Mouse (Mus musculus): ENCODE results near the gene Itsn1. TPM values are rescaled to one million over a fixed set of nuclear protein-coding genes. Genes with fewer than 3 reads are reported as not detected.

The Itsn1 gene
- total RNA-seq, 2 experiments from 2014 or later = 33.6 to 49.3 TPM

DNA sequence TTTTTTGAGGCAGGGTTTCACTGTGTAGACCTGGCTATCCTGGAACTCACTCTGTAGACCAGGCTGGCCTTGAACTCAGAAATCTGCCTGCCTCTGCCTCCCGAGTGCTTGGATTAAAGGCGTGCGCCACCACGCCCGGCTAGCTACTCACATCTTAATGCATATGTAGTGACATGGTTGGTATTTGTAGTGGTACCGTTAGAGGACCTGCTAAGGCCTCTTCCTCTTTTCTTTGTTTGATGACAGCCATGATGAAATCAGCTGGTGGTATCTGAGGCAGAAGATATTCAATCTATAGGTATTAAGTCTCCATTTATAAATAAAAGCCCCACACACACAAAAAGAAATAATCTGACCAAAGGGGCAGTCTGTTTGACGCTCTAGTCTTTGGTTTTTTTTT, 82.3 kb downstream of the Itsn1 start:
- DNase-seq = no peak

DNA sequence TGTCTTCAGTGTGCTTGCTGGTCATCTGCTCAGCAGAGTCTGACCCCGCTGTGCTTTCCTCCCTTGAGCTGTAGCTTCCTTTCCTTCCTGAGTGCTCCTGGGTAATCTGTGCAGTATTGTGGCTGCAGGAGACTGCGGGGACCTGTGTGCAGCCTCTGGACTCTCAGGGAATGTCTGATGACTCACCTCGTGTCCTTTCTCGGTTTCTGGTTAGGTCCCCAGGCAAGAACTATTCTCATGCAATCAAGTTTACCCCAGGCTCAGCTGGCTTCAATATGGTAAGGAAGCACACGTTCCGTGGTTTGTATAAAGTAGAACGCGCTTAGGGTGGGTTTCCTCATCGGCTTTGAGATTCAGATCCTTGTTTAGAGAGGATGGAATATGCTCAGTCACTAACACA, 82.8 kb downstream of the Itsn1 start:
- DNase-seq = no peak

DNA sequence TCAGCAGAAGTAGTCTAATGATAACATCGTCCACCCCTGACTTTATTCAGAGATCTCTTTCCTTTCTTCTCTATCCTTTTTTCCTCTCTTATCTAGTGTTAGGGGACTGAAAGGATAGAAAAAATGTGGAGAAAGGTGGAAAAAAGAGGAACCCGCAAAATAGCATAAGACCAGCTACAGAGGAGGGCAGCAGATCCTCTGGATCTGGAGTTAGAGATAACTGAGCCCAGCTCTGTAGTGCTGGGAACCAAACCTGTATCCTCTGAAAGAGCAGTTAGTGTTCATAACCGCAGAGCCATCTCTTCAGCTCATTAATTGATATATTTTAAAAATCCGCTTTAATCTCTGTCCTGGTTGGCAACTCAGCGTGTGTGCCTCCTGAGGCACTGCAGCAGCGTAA, 84.5 kb downstream of the Itsn1 start:
- no peak for DNase-seq

DNA sequence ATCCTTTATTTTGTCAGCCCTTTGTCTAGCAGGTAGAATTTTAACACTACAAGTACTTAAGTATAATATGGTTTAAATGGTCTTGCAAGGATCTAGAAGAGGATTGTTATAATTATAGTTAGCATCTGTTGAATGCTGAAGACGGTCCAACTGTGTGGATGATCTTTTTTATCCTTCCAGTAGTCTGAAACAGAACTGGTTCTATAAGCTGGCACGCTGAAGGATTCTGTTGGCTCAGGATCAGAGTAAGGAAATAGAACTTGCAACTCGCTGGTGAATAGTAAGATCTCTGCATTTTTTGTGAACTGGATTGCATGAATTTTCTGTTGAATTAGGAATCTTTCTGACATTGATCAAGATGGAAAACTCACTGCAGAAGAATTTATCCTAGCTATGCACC, 86.0 kb downstream of the Itsn1 start:
- DNase-seq = no peak

DNA sequence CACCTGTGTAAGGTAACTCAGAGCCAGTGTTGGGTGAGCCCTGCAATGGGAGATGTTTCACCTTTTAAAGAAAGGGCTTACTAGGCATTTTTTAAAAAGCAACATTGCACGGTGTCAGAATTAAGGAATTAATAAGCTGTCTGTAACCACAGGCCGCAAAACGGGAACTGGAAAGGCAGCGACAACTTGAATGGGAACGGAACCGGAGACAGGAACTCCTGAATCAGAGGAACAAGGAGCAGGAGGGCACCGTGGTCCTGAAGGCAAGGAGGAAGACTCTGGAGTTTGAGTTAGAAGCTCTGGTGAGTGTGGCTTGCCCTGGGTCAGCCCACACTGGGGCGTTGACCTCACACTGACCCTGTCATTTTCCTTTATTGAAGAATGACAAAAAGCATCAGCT, 91.2 kb downstream of the Itsn1 start:
- DNase-seq = no peak

DNA sequence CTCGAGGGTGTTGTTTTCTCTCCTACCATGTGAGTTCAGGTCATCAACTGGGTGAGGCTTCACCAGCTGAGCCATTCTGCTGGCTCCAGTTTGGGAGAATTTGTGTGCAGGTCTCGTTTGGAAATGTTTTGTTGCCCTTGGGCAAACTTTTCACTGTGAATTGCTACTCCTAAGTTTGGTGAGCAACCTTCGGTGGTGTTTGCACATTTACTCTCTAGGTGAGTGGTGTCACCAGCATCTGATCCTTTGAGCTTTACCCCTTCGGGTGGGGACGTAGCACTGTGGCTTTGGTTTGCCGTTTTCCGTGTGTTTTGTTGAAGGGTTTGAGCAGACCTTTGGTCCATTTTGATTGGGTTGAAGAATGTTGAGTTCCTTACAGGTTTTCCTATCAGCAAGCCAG, 93.2 kb downstream of the Itsn1 start:
- no peak for DNase-seq

DNA sequence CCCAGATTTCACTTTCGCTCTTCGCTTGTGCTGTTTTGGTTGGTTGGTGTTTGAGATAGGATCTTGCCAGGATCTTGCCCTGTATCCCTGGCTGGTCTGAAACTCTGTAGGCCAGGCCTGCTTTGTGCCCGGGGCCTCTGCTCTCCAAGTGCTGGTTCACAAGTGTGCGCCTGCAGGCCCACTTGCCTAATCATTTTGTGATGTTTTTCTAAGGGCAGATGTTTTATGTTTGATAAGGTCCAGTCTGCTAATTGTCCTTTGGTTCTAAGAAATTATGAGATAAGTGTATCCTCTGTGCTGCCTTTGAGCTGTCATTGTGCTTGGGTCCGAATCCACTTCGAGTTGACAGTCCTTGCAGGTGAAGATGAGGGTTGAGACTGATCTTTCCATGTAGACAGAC, 93.7 kb downstream of the Itsn1 start:
- DNase-seq = no peak

DNA sequence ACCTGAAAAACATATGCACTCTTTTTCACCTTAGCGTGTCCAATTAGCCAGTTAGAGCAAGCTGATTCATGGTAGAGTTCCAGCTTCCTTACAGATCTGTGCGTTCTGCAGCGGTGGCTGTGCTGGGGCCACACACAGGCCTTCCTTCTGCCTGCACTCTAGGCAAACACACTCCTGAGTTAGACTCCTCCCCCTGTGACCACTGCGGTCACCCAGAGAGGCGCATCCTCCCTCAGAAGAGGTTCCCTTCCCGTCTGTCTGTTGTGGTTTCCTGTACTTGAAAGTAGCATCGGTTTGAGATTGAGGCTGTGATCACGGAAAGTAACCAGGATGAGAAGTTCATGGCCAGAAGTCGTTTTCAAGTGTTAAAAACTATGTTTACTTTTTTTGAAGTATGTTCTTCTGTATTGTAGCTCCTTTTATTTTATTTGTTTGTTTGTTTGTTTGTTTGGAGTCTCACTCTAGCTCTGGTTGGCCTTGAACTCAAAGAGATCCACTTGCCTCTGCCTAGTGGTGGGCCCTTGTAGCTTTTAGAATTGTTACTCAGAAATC, 96.8 kb downstream of the Itsn1 start:
- no peak for DNase-seq

DNA sequence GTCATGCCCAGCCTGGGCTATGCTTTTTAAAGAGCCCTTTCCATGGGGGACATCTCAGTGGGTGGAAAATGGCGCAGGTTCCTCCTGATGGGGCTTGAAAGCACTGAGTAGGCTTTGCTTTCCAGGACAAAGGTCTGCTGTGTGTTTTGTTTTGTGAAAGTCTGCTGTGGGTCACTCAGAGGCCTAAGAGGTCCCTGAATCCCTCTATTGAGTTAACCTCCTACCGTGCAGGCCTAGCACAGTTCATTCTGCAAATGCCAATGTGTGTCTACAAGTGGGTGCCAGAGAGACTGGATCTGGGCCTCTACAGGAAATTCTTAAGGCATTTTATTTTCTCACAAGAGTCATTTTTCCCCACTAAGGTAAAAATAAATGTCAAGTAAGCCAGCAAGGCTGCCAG, 97.8 kb downstream of the Itsn1 start:
- DNase-seq = no peak

DNA sequence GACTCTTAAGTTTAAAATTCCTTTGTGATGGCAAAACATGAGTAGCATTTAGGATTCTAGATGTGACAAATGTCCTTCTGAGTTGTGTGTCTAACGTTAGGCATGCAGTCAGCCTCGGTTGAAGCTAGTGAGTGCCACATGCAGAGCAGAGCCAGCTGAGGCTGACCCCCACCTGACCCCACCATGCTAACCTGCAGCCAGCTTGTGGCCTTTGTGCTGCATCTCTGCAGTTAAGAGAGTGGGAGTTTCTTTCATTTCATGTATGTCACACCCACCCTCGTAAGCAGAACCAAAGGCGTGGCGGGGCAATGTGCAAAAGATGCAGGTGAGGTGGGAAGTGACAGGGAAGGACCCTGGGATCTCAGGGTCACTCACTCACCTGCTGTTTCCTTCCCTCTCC, 98.4 kb downstream of the Itsn1 start:
- no peak for DNase-seq

DNA sequence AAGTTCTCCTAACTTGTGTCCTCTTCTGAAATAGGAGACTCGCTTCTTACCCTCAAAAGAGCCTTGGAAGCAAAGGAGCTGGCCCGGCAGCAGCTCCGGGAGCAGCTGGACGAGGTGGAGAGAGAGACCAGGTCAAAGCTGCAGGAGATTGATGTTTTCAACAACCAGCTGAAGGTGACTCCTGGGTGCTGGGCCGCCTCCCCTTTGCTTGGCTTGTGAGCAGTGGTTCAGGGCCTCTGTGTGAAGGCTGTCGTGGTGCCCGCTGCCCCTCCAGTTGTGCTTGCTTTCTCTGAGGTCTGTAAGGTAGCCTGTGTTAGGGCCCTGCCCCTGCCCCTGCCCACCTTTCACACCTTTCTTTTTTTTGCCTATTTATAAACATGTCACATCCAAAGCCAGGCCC, 99.1 kb downstream of the Itsn1 start:
- peak in 1 of 2 experiments; percentile 12 for DNase-seq

DNA sequence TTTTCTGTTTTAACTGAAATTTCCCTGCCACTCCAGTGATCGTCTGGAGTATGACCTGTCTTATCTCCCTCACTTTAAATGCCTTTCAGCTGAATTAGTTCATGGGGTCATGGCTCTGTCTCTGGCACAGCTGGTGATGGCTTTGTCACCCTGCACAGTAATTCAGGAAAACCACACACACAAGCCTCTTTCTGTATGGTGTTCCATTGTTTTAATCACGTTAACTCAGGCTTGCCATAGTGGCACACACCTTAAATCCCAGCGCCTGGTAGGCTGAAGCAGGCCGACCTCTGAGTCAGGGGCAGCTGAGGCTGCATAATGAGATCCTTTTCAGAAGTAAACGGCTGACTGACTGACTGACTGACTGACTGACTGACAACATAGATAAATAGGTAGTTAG, 99.5 kb downstream of the Itsn1 start:
- DNase-seq = no peak

DNA sequence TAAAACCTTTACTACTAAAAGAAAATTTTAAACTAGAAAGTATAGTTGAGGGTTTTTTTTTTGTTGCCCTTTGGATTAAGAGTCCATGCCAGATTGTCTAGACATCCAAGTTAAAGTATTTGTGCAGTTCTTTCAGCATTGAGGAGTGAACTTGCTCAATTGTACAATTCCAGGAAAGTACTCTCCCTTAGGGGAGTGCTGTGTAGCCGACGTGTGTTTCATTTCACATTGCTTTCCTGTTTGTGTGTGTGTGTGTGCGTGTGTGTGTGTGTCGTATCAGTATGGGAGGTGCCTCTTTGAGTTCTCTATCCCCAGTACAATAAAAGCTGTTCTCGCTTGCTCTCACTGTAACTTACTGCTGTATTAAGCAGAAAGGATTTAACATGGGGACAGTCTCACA, 100.0 kb downstream of the Itsn1 start:
- DNase-seq = no peak

DNA sequence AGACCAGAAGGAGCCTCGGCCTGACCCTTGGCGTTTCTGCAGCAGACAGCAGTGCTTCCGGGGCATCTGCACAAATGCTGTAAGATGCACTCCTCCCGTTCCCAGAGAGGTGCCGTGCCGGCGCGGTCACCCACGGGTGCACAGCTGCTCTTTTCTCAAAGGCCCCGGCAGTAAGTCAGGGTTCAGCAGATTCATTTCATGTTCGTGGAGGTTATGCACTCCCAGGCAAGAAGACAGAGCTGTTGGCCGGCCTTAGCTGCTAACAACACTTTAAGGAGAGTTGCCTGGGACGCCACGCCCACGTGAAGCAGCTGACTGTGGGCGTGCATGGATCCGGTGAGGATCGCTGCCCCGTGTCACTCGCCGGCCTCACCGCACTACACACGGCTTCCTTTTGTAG, 101.2 kb downstream of the Itsn1 start:
- DNase-seq = no peak

DNA sequence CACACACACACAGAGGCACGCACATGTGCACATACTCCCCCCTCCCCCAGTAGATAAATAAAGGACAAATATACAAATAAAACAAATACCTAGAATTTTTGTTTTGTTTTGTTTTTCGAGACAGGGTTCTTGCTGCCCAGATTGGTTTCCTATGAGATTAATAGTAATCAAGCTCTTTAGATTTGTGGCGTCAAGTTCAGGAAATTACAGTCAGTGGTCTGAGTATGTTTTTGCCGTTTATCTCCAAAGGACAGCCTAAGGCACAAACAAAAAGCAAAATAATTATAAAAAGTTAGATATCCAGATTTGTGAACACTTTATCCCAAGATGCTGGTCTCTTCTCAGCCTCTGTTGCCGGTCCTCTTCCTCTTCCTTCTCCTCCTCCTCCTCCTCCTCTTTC, 104.0 kb downstream of the Itsn1 start:
- no peak for DNase-seq

DNA sequence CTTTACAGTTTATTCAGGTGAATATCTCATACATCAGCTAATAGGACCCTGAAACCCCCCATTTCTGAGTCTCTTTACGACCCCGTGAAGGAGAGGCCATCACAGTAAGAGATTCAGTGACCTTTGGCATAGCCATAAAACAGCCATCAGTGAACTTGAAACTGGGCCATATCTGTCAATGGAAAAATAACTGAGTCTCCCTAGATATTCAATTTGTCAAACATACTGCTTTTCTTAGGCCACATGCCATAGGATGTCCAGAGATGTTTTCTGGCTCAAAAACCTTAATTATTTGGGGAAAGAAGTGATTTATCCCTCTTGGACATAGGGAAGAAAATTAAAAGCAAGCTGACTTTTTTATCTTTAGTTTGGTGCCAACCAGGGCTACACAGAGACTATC, 104.5 kb downstream of the Itsn1 start:
- no peak for DNase-seq

DNA sequence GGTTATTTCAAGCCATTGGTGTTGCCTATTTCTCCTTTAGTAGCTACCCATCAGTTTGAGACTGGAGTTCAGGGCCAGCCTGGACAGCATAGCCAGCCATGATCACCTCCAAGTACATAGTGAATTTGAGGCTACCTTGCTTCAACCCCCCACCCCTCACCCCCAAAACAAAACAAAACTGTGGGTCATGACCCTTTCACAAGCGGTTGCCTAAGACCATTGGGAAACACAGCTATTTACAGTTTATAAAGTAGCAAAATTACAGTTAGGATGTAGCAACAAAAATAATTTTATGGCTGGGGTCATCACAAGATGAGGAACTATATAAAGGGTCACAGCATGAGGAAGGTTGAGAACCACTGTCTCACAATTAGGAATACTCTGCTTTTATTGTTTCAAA, 104.9 kb downstream of the Itsn1 start:
- DNase-seq = no peak

DNA sequence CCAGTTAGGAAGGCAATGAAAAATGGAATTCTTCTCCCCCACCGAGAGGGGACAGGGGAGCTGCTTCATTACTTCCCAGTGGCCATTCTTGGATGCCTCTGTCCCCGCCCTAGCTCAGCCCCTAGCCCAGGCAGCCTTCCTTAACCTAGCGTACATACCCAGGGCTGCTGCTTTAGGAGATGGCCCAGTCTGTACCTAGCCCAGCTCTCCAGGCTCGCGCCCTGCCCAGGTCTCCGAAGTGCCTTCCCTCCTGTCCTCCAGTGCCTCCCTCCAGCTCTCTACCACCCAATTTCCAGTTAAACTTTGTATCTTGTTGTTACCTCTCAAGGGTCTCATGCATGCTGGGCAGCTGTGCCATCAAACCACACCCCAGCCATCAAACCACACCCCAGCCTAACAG, 106.7 kb downstream of the Itsn1 start:
- no peak for DNase-seq

DNA sequence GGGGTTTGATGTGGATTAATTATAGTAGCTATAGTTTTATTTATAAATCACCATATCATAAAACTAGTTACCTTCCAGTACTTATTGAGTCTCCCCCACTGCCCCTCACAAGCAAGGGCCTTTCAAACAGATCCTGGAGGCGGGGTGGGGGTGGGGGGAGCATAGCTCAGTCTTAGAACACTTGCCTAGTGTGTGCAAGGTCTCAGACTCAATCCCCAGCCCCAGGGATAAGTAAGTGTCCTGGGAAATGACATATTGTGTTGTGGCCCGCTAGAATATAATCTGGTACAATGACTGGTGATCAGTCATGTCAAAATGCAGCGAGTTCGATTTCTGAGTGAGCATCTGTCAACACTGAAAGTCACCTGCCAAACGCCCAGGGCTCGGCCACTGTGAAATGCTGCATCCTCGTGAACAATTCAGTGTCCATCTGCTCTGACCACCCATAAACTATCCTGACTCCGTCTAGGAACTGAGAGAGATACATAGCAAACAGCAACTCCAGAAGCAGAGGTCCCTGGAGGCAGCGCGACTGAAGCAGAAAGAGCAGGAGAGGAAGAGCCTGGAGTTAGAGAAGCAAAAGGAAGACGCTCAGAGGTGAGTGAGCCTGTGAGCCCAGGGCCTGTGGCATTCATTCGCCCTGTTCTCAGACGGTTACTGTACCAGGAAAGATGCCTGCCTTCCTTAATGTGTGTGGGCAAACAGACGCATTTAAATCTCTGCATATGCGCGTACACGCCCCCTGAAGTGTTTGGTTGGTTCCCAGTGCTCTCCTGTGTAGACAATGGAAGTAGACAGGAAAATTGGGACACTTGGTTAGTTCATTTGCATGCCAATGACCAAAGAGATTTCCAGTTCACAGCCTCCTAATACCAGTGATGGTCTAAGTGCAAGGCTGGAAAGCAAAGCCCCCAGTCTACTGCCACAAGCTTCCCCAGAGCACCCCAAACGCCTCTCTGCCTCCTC, 107.8 kb downstream of the Itsn1 start:
- no peak for DNase-seq

DNA sequence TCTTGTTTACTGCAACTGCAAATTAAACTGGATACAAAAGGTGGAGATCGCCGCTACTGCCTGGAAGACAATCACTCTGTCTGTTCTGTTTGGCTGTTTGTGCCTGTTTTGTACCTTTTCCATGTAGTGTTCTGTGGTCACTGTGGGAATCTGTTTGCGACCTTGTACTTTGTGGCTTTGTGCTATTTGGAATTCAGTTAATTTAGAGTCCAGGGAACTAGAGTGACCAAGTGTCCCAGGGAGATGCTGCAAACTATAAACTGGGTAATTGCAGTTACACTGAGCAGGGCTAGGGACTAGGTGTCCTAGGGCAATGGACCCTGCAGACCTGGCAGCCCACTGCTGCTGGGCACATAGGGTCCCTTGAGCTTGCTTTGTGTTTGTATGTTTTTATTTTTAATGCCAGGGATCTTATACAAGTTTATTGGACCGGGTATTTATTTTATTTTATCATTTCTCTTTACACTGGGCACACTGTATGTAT, 108.5 kb downstream of the Itsn1 start:
- DNase-seq = no peak

DNA sequence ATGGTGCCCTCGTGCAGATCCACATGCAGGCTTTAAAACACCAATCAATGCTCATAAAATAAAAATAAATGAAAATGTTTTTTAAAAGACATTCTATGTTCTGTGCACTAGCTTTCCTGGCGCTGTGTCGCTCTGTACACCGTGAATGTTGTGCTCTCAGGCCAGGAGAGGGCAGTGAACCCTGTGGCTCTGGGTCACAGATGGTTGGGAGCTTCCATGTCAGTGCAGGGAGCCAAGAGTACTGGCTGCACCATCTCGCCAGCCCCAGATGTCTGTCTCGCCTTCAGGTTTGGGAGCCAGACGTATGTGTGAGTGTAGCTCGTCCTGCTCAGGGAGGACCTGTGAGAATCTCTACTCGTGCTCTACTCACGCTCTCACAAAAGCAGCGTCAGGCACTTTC, 109.7 kb downstream of the Itsn1 start:
- DNase-seq = no peak

DNA sequence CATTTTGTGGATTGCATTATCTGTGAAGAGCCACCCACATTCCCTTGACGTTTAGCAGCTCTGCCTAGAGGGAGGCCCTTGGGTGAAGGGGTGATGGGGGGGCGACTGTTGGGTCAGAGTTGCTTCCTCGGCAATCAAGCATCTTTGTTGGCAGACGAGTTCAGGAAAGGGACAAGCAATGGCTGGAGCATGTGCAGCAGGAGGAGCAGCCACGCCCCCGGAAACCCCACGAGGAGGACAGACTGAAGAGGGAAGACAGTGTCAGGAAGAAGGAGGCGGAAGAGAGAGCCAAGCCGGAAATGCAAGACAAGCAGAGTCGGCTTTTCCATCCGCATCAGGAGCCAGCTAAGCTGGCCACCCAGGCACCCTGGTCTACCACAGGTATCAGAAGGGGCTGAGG, 110.4 kb downstream of the Itsn1 start:
- DNase-seq = peak in 1 of 2 experiments; percentile 67

DNA sequence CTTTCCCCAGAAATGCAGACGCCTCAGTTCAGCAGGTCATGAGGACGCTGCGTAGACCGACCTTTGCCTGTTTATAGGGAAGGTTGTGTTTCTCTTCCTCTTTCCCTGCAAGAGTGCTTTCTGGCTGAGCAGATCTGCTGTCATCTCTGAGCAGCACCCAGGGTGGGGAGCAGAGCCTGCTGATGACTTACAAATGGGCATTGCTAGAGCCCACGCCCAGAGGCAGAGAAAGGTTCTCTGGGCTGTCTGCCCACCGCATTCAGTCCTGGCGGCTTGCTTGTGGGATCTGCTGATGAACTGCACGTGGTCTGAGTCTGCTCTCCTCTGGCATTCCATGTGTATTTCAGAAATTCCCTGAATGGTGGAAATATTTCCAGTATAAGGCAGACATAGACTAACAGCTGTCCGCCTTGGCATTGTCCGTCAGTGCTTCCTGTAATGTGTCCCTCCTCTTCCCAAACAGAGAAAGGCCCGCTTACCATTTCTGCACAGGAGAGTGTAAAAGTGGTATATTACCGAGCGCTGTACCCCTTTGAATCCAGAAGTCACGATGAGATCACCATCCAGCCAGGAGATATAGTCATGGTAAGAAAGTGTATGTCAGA, 112.0 kb downstream of the Itsn1 start:
- no peak for DNase-seq

Data from adrenal gland, postnatal 36 days (tissue).